Mouse (Mus musculus) brain, adult 10 weeks (tissue): Measurements from ENCODE around the gene 4930563M21Rik. TPM values are rescaled to one million over a fixed set of nuclear protein-coding genes. Genes with fewer than 3 reads are reported as not detected.

ENCODE experiments used
- polyA plus RNA-seq: library from polyadenylated mRNA; stranded (reverse); fragments of 350-450 nt; fragmentation: Illumina TruSeq; extraction: RNeasy Lipid Tissue Mini Kit (QIAGEN cat#74804); gene quantifications from one replicate; pipeline ENCODE4 v1.2.3, GENCODE M21; 2015; ENCODE audit warnings: low read depth, low replicate concordance

Gene 4930563M21Rik
- polyA plus RNA-seq = not detected

GRCm38 (mm10) chr9:56010450-56010849 is at the start of gene 4930563M21Rik:
Gene 4930563M21Rik (minus strand): TSS chr9:56010550.

GRCm38 (mm10) chr9:56041372-56042180 is 31.2 kb upstream of the 4930563M21Rik start, which contains the start of gene Rcn2:
Gene Rcn2 (plus strand): TSS chr9:56041845.

GRCm38 (mm10) chr9:55937664-55938617 is 72.4 kb downstream of the 4930563M21Rik start, which contains the start of gene Scaper:
Gene Scaper (minus strand): TSS chr9:55938119.

Other genes starting within 250 kb of the 4930563M21Rik start
- gene Scaper, start 72.4 kb downstream of the 4930563M21Rik start, polyA plus RNA-seq = 15.6 TPM
- 176 TPM for gene Rcn2, start 31.3 kb upstream of the 4930563M21Rik start, polyA plus RNA-seq
- gene Pstpip1, start 79.4 kb upstream of the 4930563M21Rik start, polyA plus RNA-seq = 2.4 TPM
- gene Tspan3, start 154.9 kb upstream of the 4930563M21Rik start, polyA plus RNA-seq = 467 TPM